Mouse (Mus musculus): ENCODE data around the gene Mllt1.
"Not testable (repeated sequence)": the region's sequence is repeated elsewhere in the genome, so short reads cannot be mapped to it uniquely, and the experiment has no call there.

Gene Mllt1

DNA sequence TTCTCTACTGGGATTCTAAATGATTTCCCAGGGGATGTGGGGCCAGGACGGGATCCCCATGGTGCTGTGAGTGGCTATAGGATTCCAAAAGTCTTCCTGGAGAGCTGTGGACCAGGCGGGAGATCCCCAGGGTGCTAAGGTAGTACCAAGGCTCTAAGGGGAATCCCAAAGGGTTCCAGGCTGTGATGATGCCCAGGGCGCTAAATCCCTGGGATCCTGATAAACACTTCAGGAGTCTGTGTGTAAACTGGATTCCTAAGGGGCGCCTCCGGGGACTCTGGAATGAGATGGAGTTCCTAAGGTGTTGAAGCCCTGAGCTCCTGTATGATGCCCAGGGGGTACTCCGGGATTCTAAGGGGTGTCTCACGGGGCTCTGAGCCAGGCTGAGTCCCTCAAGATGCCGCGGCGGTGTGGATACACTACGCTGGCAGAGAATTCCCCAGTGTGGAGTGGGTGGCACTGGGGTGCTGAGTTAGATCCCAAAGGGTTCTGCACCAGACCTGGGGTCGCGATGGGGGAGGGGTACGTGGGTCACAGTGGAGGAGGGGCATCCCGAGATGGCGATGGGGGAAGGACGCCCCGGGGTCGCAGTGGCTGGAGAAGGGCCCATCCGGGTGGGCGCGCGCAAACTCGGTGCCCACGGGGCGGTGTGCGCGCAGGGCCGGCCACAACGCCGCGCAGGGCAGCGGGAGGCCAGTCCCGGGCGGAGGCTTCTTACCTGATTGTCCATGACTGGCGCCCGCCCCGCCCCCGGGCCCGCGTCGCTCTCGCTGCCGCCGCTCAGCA lies 477 bp downstream of the Mllt1 start:
- DNase-seq (ENCODE audit: low spot score in 2 of 2), result no peak

DNA sequence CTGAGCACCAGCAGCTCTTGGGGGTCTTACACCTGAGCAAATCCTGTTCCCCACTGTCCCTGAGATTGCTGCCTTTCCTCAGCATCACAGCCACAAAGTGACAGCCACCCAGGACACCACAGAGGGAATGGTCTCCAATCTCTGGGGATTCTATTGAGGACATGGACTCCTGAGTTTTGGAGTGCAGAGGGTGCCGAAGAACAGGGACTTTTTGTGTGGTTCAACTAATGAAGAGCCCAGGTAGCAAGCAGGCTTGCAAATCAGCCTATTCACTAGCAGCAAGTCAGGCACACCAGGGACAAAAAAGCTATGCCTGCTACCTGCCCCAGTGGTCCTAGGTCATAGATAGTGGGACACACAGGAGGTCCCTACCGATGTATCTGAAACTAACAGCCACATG lies 1.8 kb downstream of the Mllt1 start:
- no peak for DNase-seq (ENCODE audit: low spot score in 2 of 2)

DNA sequence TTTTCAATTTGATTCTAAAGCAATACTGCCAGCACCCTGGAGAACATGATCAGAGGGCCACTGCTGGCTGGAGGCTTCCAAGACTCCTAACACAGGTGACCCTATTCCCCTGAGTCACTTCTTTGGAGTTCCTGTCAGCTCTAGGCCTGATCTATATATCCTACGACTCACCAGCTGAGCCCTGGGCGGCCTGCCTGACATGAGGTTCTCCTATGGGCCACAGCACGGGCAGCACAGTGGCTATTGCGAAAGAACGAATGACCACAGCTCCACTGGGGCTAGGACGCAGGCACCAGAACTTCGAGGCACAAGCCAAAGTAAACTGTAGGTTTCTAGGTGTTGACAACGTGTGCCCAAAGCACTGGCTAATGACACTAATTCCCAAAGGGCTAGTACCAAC lies 5.2 kb downstream of the Mllt1 start:
- DNase-seq (ENCODE audit: low spot score in 2 of 2), result no peak

DNA sequence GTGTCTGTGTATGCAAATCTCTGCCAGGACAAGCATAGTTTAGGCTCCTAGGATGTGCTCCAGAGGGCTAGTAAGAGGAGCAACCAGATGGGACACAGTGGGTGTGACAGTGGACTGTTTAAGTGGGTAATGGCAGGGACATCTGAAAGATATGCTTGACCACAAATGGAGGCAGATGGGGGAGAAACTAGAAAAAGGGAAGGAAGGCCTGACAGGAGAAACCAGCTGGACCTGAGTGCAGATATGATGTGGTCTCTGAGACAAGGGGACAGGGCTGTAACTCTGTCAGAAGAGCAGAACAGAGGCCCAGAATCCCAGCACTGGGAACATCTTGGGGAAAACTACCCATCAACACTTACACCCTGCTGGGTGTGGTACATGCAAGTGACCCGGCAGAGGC lies 5.7 kb downstream of the Mllt1 start:
- DNase-seq (ENCODE audit: low spot score in 2 of 2), result no peak

DNA sequence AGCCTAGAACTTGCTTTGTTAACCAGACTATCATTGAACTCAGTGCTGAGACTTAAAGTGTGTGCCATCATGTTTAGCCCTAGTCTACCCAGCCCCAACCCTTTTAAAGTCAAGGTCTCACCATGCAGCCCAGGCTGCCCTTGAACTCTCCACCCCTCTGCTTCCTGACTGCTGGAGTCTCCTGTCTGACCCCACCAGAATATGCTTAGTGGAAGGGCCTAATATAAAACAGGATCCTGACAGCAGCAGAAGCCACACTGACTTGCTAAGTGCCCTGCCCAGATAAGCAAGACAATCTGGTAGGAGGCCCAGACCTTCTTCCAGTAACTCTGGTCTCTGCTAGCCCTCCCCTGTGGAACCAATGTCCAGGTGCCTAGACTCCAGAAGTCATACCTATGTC lies 6.1 kb downstream of the Mllt1 start:
- no peak for DNase-seq (ENCODE audit: low spot score in 2 of 2)

DNA sequence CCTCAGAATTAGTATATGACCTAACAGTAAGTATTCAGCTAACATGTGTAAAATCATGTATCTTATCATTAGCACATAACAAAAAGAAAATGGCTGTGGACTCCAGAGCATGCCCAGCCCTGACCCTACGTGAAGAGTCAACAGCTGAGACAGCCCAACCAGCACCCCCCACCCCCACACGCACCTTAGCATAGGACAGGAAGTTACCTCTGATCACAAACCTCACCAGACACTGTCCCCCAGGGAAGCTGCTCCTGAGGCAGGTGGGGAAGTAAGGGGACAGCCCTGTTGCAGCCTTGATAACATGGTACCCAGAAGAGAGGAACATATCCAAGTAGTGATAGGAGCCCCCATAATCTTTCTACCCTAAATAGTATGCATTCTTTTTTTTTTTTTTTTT lies 9.2 kb downstream of the Mllt1 start:
- no peak for DNase-seq (ENCODE audit: low spot score in 2 of 2)

DNA sequence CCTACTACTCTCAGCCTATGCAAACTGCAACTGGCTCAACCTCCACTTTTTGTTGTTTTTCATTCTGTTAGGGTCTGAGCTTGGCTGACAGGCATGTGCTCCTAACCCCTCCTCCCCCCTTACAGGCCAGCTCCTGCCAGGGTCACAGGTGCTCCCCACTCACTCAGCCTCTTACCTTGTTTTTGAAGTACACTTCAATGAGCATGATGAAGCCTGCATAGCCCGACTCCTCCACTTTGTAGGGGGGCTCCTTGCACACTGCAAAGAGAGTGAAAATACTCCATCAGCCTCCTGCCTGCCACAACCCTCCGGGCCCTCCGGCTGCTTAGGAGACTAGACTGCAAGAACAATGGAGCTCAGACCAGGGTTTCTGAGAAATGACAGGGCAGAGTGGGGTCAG lies 15.5 kb downstream of the Mllt1 start:
- DNase-seq (ENCODE audit: low spot score in 2 of 2), result no peak

DNA sequence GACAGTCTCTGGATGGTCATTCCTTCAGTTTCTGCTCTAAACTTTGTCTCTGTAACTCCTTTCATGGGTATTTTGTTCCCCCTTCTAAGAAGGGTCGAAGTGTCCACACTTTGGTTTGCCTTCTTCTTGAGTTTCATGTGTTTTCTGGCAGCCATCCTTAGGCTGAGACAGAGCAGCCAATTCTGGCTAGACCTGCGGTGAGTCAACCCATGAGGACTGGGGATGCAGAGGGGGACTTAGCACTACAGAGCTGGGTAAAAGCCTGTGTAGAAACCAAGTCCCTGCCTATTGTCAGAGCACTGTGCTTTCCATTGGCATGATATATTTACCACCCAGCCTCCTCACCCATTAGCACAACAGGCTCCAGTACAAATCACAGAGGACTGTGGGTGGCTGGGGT lies 18.0 kb downstream of the Mllt1 start:
- DNase-seq (ENCODE audit: low spot score in 2 of 2), result no peak

DNA sequence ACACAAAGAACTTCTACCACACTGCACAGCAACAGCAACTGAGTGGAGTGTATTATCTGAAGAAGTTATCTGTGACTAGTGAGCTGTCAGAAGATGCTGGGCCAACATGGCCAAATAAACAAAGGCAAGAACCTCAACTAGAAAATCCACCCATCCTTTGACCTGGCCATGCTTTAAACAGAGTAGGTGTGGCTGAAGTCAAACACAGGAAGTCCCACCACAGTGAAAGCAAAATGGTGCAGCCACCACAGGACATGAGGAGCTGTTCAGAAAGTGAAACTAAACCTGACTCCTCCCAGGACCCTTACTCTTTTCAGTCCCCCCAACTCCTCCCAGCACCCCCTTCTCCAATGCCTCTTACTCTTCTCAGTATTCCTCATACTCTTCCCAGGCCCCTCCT lies 21.8 kb downstream of the Mllt1 start:
- no peak for DNase-seq (ENCODE audit: low spot score in 2 of 2)

DNA sequence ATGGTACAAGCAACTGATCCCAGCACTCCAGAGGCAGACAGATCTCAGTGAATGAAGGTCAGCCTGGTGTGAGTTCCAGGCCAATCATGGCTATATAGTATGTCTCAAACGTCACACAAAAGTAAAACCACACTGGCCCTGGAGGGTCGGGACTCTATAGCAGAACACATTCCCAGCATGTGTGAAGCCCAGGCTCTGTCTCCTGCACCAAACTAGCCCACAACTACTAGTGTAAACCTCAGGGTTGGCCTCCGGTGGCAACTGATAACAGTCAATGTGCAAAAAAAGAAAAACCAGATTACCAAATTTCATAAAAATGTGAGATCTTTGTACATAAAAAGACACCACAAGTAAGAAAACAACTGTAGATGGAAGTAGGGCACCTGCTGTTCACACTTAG lies 22.2 kb downstream of the Mllt1 start:
- no peak for DNase-seq (ENCODE audit: low spot score in 2 of 2)

DNA sequence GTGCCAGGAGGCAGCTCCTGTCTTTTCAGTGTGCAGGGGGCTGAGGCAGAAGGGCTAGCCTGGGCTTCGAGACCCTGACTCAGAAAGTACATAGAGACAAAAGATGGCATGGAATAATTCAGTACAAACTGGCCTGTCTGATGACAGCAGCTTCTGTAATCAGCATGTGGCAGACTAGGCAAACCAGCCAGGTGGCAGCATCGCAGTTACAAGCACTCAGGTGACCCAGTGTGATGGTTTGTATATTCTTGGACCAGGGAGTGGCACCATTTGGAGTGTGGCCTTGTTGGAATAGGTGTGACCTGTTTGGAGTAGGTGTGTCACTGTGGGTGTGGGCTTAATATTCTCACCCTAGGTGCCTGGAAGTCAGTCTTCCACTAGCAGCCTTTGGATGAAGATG lies 25.5 kb downstream of the Mllt1 start:
- not testable (repeated sequence) for DNase-seq (ENCODE audit: low spot score in 2 of 2)

DNA sequence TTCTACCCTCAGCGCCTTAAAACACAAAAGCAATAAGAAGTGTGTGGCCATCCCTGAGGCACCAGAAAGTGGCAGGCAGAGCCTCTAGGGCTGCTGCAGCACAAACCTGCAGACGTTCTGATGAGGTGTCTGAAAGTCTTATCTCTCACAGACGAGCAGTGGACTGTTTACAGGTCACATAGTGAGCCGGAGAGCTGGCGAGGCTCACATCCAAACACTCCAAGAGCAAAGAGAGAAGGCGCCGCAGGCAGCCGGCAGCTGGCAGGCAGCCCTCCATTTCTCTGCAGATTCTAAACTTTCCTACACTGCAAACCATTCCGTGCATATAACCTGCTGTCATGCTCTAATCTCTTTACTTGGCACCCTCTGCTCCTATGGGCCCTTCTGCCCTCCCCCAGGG lies 27.3 kb downstream of the Mllt1 start:
- DNase-seq (ENCODE audit: low spot score in 2 of 2), result no peak

DNA sequence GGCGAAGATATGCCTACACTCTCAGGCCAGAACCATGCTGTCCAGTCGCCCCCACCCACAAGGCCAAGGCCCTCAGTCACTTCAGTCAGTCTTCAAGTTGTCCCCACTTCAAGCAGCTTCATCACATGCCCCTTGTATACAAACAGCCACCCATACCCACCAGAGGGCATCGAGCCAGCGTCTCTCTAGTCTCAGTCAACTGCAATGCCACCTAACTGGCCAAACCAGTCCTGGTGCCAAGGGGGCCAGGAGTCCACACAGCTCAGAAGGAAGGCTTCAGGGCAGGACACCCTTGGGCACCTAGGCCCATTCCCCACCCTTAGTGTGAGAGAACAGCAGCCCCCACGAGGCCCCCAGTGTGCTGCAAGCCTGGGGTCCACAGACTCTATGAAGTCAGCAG lies 28.1 kb downstream of the Mllt1 start:
- peak; percentile 83 for DNase-seq (ENCODE audit: low spot score in 2 of 2)

DNA sequence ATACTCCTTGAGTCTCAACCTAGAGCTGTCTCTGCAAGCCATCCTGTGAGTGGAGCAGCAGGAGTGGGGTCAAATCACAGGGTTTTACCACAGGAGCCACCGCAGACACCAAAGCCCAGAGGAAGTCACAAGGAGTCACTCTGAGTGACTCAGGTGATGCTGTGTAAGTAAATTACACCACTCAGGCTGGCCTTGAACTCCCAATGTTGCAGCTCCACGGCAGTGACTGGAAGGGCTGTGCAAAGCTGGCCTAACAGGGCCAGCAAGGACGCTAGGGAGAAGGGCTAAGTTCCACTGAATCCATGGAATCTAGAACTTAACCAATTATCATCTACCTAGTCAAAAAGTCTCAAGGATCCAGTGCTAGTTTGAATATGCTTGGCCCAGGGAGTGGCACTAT lies 29.0 kb downstream of the Mllt1 start:
- no peak for DNase-seq (ENCODE audit: low spot score in 2 of 2)

DNA sequence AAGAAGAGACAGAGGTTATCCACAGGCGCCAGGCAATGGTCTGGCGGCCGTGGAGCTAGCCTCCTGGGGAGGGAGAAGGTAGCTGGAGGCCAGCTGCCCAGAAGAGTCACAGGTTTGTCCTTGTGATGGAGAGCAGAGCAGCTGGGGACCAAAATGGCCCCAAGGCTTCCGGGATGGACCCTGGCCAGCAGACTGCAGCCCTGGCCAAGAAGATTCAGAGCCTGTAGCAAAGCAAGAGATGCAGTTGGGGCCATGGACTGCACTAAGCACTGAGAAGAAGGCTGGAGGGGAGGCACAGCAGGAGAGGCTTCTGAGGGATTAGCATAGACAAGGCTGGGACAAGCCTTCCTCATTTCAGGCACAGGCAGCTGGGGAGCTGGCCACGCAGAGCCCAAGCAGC lies 32.5 kb downstream of the Mllt1 start:
- no peak for DNase-seq (ENCODE audit: low spot score in 2 of 2)

DNA sequence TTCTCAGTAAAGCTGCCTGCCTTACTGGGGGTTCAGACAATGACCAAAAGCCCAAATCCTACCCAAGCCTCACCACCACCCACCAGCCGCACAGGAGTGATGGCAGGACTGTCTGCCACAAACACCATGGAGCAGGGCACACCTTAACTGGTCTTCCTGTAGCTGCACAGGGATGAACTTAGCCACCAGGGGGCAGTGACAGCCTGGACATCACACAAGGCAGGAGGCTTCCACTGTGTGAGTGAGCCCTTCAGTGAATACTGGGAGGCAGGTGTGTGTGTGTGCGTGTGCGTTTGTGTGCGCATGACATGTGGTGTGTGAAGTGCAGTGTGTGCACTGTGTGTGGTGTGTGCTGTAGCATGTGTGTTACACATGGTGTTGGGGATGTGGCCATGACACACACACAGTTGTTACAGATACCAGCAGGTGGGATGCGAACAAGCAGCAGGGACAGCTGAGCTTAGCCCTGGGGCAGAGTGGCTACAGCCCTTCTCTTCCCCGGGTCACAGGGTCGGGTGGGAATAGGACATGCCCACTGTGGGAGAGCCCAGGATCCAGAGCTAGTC lies 37.5 kb downstream of the Mllt1 start:
- peak; percentile 63 to 71 for DNase-seq (ENCODE audit: low spot score in 2 of 2)

DNA sequence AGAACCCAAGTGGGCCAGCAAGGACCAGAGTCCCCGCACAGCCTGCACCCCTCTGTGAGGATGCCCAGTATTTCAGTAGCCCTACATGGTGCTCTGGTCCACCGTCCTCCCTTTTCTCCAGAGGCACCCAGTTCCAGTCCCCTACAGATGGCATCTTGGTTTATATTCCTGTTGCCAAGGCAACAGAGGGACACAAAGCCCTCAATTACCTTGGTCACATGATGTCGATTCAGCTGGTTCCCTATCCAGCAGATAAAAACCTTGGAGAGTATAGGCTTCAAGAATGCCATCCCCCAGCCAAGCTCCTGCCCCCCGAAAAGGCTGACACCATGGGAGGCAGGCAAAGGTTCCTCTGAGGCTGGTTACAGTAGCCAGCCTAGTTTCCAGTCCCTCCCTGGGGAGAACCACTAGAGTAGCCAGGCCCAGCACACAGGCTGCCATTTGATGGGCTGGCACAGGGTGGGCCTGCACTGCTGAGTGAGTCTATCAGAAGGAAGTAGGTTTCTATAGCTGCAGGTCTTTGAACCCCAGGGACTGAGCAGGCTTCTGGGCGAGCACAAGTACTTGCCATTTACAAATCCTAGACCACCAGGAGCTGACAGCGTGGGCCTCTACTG lies 38.6 kb downstream of the Mllt1 start:
- DNase-seq (ENCODE audit: low spot score in 2 of 2), result no peak

DNA sequence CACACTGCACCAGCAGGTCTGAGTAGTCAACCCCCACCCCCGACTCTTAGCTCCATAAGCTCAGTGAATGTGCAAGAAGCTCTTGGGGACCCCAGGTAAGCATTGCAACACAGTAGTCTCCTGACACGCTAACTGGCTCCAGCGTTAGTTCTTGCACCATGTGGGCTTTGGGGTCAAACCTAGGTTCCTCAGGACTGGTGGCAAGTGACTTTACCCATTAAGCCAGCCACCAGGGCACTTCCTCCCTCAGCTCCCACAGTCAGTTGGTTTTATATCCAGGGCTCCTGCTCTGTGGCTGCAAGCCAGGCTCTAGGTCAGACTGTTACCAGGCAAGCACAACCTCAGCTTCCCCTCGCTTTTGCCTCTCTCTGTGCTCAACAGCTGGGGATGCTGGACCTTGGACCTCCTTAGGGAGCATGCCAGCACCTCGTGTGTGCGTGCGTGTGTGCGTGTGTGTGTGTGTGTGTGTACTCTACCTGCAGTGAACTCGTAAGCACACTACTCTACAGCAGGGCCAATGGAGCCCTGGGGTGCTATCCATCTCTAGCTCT lies 39.8 kb downstream of the Mllt1 start:
- DNase-seq (ENCODE audit: low spot score in 2 of 2), result no peak

DNA sequence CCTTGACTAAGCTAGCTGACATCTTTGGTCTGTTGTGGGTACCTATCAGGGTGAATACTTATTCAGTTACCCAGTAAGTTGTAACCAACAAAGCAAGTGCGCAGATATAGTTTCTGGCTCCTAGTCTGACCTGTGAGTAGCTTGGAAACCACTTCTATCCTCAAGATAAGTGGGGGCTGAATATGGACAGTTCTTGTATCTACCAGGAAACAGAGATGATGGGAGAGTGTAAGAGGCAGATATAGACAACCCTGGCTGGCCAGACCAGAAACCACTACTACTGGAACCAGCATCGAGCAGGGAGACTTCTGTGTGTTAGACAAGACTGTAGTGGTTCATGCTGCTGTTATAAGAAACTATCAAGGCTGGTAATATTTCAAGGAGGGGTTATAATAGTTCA lies 45.2 kb downstream of the Mllt1 start:
- DNase-seq (ENCODE audit: low spot score in 2 of 2), result no peak

DNA sequence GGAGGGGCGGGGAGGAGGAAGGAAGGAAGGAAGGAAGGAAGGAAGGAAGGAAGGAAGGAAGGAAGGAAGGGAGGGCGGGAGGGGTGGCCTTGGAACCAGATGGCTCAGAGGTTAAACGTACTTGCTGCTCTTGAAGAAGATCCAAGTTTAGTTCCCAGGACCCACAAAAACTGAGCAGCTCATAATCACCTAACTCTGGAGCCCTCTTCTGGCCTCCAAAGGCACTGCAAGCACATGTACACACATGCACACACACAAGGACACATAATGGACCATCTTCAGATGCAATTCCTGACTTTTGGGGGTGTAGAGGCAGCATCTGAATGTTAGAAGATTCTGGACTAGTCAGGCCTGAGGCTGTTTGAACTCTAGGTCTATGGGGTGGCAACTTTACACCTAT lies 47.2 kb downstream of the Mllt1 start:
- DNase-seq (ENCODE audit: low spot score in 2 of 2), result no peak

DNA sequence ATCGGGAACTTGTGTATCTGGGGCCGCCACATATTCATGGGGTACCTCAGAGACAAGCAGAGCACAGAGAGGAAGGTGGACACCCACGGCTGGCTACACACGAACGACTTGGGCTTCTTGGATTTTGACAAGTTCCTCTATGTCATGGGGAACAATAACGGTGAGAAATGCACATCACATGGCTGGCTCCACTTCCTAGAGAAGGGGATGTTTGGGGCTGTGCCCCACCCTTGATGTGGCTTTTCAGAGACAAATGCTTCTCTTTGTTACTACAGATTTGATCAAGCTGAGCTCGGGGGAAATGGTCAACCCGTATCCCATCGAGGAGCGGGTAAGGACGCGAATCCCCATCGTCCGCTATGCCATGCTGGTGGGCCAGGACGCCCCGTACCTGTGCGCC lies 50.4 kb downstream of the Mllt1 start:
- DNase-seq (ENCODE audit: low spot score in 2 of 2), result no peak

DNA sequence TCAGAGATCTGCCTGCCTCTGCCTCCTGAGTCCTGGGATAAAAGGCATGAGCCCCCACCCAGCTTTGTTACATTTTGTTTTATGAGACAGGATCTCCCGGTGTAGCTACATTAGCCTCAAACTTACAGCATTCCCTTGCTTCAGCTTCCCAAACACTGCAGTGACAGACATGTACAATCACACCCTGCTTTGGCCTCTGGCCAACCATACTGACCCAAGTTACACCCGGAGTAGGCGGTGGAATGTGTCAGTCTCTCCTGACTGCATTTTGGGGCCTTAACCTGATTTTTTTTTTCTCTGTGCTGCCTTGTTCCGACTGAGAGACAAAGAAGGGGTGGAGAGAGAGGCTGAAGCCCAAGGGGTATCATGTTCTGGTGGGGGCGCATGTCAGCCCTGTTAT lies 50.9 kb downstream of the Mllt1 start:
- DNase-seq (ENCODE audit: low spot score in 2 of 2), result no peak

DNA sequence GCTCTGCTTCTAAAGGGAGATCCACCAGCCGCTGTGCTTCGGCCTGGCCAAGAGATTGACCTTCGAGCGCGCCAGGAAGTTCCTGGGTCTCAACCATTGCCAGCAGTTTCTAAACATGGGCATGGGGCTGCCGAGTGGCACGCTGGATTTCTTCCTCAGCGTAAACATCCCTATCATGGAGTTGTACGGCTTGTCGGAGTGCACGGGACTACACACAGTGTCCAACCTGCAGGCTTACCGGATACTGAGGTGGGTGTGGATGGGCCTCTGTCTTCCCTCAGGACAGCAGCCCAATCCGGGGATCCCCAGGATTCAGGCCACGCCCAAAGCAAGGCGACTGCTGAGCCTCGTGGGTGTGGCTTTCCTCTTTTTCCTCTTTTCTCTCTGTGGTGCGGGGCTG lies 51.6 kb downstream of the Mllt1 start:
- DNase-seq (ENCODE audit: low spot score in 2 of 2), result no peak
